Mouse (Mus musculus): ENCODE measurements around the gene Ly6g6f. TPM values are rescaled to one million over a fixed set of nuclear protein-coding genes. Genes with fewer than 3 reads are reported as not detected.
A peak's percentile ranks its signal among the peaks of the same experiment; 100 is the strongest.

Ly6g6f gene
- polyA plus RNA-seq, 2 experiments, result 5.0 to 5.1 TPM

DNA sequence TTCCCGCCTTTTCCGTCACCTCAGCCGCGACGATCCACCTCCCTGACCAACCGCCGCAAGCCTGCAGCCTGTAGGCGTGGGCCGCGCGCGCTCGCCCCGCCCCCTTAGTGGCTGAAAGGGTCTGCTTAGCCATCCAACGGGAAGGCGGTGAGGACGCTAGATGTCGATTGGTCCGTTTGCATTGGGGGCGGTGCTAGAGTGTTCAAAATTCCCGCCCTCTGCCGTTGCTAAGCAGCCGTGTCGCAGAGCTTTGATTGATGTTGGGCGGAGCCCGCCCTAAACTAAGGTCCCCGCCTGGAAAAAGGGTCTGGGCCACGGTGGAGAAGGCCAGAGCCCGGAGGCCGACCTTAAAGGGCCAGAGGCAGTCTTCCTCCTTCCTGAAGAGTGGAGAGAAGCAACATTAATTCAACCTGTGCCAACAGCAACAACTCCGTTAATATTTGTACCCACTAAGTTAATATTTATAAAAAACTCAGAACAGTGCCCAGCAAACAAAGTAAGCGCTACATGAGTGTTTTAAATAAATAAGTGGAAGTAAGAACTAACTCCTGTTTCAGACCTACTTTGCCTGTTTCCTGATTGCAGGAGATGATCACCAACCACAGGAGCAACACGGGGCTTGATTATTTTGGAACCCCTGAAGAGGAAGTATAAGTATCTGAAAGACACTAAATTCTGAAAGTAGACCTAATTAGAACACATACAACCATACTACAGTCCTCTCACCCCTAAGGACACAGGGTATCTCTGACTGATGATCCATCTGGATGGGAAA, 38.5 kb downstream of the Ly6g6f start, which contains the start of gene Msh5:
Gene Msh5 (minus strand): TSS at position 65 of the 775 bp plus-strand sequence.
- peaks cover 58 to 61% of the 10 kb centered on the region in 2 experiments for H3K4me1 ChIP-seq (replicated peaks; ENCODE audit: control insufficient read depth in 2 of 2, insufficient read depth in 2 of 2, low read length in 1 of 2)
- DNase-seq (ENCODE audit: low read depth in 3 of 3, low spot score in 3 of 3) (peak; percentile 96 to 97 (median 97)), ATAC-seq (ENCODE audit: insufficient read depth) (peak; percentile 88)
- H3K36me3 ChIP-seq (replicated peaks; ENCODE audit: control insufficient read depth, insufficient read depth, low read depth), result no peaks in the 10 kb centered on the region
- H3K4me2 ChIP-seq (ENCODE audit: low read depth), result peak within 1 kb of the TSS; percentile 98
- peak within 1 kb of the TSS; percentile 68 to 70 for H3K4me3 ChIP-seq (ENCODE audit: insufficient read depth in 1 of 2, low read depth in 2 of 2, low read length in 2 of 2)
- H3K27me3 ChIP-seq (ENCODE audit: control insufficient read depth, insufficient read depth, low read length), result no peaks in the 10 kb centered on the region
- WGBS (ENCODE audit: insufficient replicate concordance), result 1% methylated on average over 33 of the region's 33 CpGs
- no peaks in the 10 kb centered on the region for H3K9me3 ChIP-seq (ENCODE audit: control insufficient read depth, low read length)
- 0 out of 2 replicates have a peak, but pooled peaks have one; percentile 3 for TF ChIP-seq CTCF (IDR thresholded peaks at IDR 0.05; ENCODE audit: low read depth)
- TF ChIP-seq EP300 (IDR thresholded peaks at IDR 0.05; ENCODE audit: low read depth), result no peak
- peak within 1 kb of the TSS; percentile 94 for H3K9ac ChIP-seq (replicated peaks)
- H3K27ac ChIP-seq, result peak within 1 kb of the TSS; percentile 81

GRCm38 (mm10) chr17:35045807-35046680, 39.4 kb downstream of the Ly6g6f start:
- H3K4me2 ChIP-seq (ENCODE audit: low read depth), result peak overlapping the region; percentile 98
- peak overlapping the region; percentile 68 to 70 for H3K4me3 ChIP-seq (ENCODE audit: insufficient read depth in 1 of 2, low read depth in 2 of 2, low read length in 2 of 2)
- H3K27ac ChIP-seq, result peak overlapping the region; percentile 81
- no peaks in the 10 kb centered on the region for H3K36me3 ChIP-seq (replicated peaks; ENCODE audit: control insufficient read depth, insufficient read depth, low read depth)
- H3K9me3 ChIP-seq (ENCODE audit: control insufficient read depth, low read length), result no peaks in the 10 kb centered on the region
- TF ChIP-seq EP300 (IDR thresholded peaks at IDR 0.05; ENCODE audit: low read depth), result no peak
- peak overlapping the region; percentile 94 for H3K9ac ChIP-seq (replicated peaks)
- DNase-seq (ENCODE audit: low read depth in 3 of 3, low spot score in 3 of 3) (no peak), ATAC-seq (ENCODE audit: insufficient read depth) (peak; percentile 0; the same call in 1 of the 2 replicates)
- no peaks in the 10 kb centered on the region for H3K27me3 ChIP-seq (ENCODE audit: control insufficient read depth, insufficient read depth, low read length)
- 2% methylated on average over 43 of the region's 48 CpGs for WGBS (ENCODE audit: insufficient replicate concordance)
- peaks cover 57% of the 10 kb centered on the region in 2 experiments for H3K4me1 ChIP-seq (replicated peaks; ENCODE audit: control insufficient read depth in 2 of 2, insufficient read depth in 2 of 2, low read length in 1 of 2)

- peaks cover 57% of the 10 kb centered on the region in 2 experiments for H3K4me1 ChIP-seq (replicated peaks; ENCODE audit: control insufficient read depth in 2 of 2, insufficient read depth in 2 of 2, low read length in 1 of 2)
- peak; percentile 55 to 78 (median 55) for DNase-seq (ENCODE audit: low read depth in 3 of 3, low spot score in 3 of 3)
These were observed 40.3 kb downstream of the Ly6g6f start for GRCm38 (mm10) chr17:35044904-35045806.

DNA sequence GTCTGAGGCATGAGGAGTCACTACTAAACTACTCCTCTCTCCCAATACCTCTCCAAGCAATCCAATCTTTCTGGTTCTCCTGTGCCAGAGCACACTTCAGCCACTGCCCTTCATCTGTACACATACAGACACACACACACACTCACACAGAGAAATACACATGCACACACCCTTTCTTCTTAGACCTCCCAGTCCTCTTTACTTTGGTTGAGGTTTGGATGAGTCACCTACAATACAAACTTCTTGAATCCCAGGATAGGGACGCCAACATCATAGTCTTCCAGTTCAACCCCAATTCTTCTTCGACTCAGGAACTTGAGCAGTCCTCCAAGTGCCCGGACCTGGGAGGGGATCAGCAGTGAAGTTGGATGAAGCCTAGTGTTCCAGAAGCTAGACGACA, 41.6 kb downstream of the Ly6g6f start:
- H3K9ac ChIP-seq (replicated peaks), result no peak overlapping the region; the same call in 1 of the 2 replicates
- no peak for ATAC-seq (ENCODE audit: insufficient read depth)
- no peak for DNase-seq (ENCODE audit: low read depth in 3 of 3, low spot score in 3 of 3)
- H3K27me3 ChIP-seq (ENCODE audit: control insufficient read depth, insufficient read depth, low read length), result no peaks in the 10 kb centered on the region
- no peaks in the 10 kb centered on the region for H3K9me3 ChIP-seq (ENCODE audit: control insufficient read depth, low read length)
- peaks cover 45% of the 10 kb centered on the region in 2 experiments for H3K4me1 ChIP-seq (replicated peaks; ENCODE audit: control insufficient read depth in 2 of 2, insufficient read depth in 2 of 2, low read length in 1 of 2)
- no peak overlapping the region for H3K4me3 ChIP-seq (ENCODE audit: insufficient read depth in 1 of 2, low read depth in 2 of 2, low read length in 2 of 2)
- 72% methylated on average over 4 of the region's 4 CpGs for WGBS (ENCODE audit: insufficient replicate concordance)
- H3K27ac ChIP-seq, result no peak overlapping the region
- no peaks in the 10 kb centered on the region for H3K36me3 ChIP-seq (replicated peaks; ENCODE audit: control insufficient read depth, insufficient read depth, low read depth)
- peak overlapping the region; percentile 98; the same call in 1 of the 2 replicates for H3K4me2 ChIP-seq (ENCODE audit: low read depth)
- TF ChIP-seq CTCF (IDR thresholded peaks at IDR 0.05; ENCODE audit: low read depth) (no peak), EP300 (IDR thresholded peaks at IDR 0.05; ENCODE audit: low read depth) (no peak)

More at GRCm38 (mm10) chr17:35044904-35045806, 40.3 kb downstream of the Ly6g6f start:
- Histone ChIP-seq H3K27me3 (ENCODE audit: control insufficient read depth, insufficient read depth, low read length) (no peaks in the 10 kb centered on the region), H3K9me3 (ENCODE audit: control insufficient read depth, low read length) (no peaks in the 10 kb centered on the region), H3K36me3 (replicated peaks; ENCODE audit: control insufficient read depth, insufficient read depth, low read depth) (no peaks in the 10 kb centered on the region), H3K4me2 (ENCODE audit: low read depth) (peak overlapping the region; percentile 98), H3K27ac (peak overlapping the region; percentile 81), H3K9ac (replicated peaks) (peak overlapping the region; percentile 94), H3K4me3 (ENCODE audit: insufficient read depth in 1 of 2, low read depth in 2 of 2, low read length in 2 of 2) (peak overlapping the region; percentile 68 to 70)
- 24% methylated on average over 7 of the region's 7 CpGs for WGBS (ENCODE audit: insufficient replicate concordance)
- ATAC-seq (ENCODE audit: insufficient read depth), result peak; percentile 32; the same call in 1 of the 2 replicates
- no peak for TF ChIP-seq CTCF (IDR thresholded peaks at IDR 0.05; ENCODE audit: low read depth)
- TF ChIP-seq EP300 (IDR thresholded peaks at IDR 0.05; ENCODE audit: low read depth), result peak; percentile 80
